Mouse (Mus musculus): ENCODE results near the gene Mpped2.

GRCm38 (mm10) chr2:106738951-106739350 is 45.9 kb downstream of the Mpped2 start:
- no peak for TF ChIP-seq CHD2 (IDR thresholded peaks at IDR 0.05; ENCODE audit: low read depth, low read length)
- TF ChIP-seq ZNF384 (IDR thresholded peaks at IDR 0.05; ENCODE audit: low read depth, low read length): no peak

All from ES-E14 (cell line).